ENCODE assay signal across 8 mouse cellular contexts in genomic region chr13:32802259-32803081, GRCm38 (mm10). TPM values are rescaled to one million over a fixed set of nuclear protein-coding genes. Genes with fewer than 3 reads are reported as not detected.
DNase-seq lines count a peak whose midpoint lies in the region; ATAC-seq lines count a peak whose summit lies in the region.

Gene D930007J09Rik, minus strand, starts transcription at chr13:32802849.

- peak within 1 kb of the TSS; percentile 78 for H3K4me2 ChIP-seq in limb, embryonic 15.5 days
- peak within 1 kb of the TSS; percentile 78 for H3K4me2 ChIP-seq in midbrain, embryonic 15.5 days

- WGBS in limb, embryonic 15.5 days = under 1% methylated on average over 95 of the region's 95 CpGs
- WGBS in midbrain, embryonic 15.5 days = under 1% methylated on average over 95 of the region's 95 CpGs

- H3K9ac ChIP-seq in limb, embryonic 15.5 days = peak within 1 kb of the TSS; percentile 84
- peak within 1 kb of the TSS; percentile 73 for H3K9ac ChIP-seq in midbrain, embryonic 15.5 days

- no peaks in the 10 kb centered on the region for H3K9me3 ChIP-seq in limb, embryonic 15.5 days
- H3K9me3 ChIP-seq in midbrain, embryonic 15.5 days = no peaks in the 10 kb centered on the region

- peaks cover 13% of the 10 kb centered on the region for H3K4me1 ChIP-seq in limb, embryonic 15.5 days
- peaks cover 27% of the 10 kb centered on the region for H3K4me1 ChIP-seq in midbrain, embryonic 15.5 days

- peak within 1 kb of the TSS; percentile 86 for H3K27ac ChIP-seq in limb, embryonic 15.5 days
- H3K27ac ChIP-seq in midbrain, embryonic 15.5 days = peak within 1 kb of the TSS; percentile 93

- ATAC-seq in common myeloid progenitor, adult 5-6 weeks (replicated peaks; ENCODE audit: low read depth, poor library complexity, severe bottlenecking) = peak; percentile 18
- ATAC-seq in limb, embryonic 15.5 days (ENCODE audit: insufficient number of reproducible peaks, low FRiP score, low TSS enrichment, low read depth) = peak; percentile 8
- ATAC-seq in midbrain, embryonic 15.5 days (replicated peaks) = peak; percentile 27

- H3K4me3 ChIP-seq in limb, embryonic 15.5 days = peak within 1 kb of the TSS; percentile 83
- H3K4me3 ChIP-seq in midbrain, embryonic 15.5 days = peak within 1 kb of the TSS; percentile 62

- no peaks in the 10 kb centered on the region for H3K27me3 ChIP-seq in limb, embryonic 15.5 days
- no peaks in the 10 kb centered on the region for H3K27me3 ChIP-seq in midbrain, embryonic 15.5 days (replicated peaks)

- peaks cover 18% of the 10 kb centered on the region for H3K36me3 ChIP-seq in limb, embryonic 15.5 days
- peaks cover 12% of the 10 kb centered on the region; the same call in 1 of the 2 replicates for H3K36me3 ChIP-seq in midbrain, embryonic 15.5 days (replicated peaks)

- peak; percentile 96 for DNase-seq in heart, adult 11 months
- no peak for DNase-seq in heart, adult 8-10 months (ENCODE audit: low spot score)
- peak; percentile 42 to 63 for DNase-seq in gastrocnemius, postnatal 4 days (ENCODE audit: low spot score in 2 of 2)
- peak; percentile 19 to 25 for DNase-seq in kidney, adult 8-10 months
- DNase-seq in spleen, postnatal 4 days (ENCODE audit: low spot score in 2 of 2) = peak; percentile 40 to 78

RNA-seq across cellular contexts. Expression of gene D930007J09Rik, which starts in this region (rescaled TPM):
- total RNA-seq in heart, adult 8-10 months (2022) = not detected
- total RNA-seq in common myeloid progenitor, adult 5-6 weeks (2017) = not detected in 2 replicates
- total RNA-seq in gastrocnemius, postnatal 4 days (2021) = under 1 TPM in 1 of 2 experiments, not detected in 1; 0.83 TPM
- polyA plus RNA-seq in limb, embryonic 15.5 days (2015; fragmentation: Nextera tagmentation; extraction: Ambion mirVana) = not detected in 2 replicates
- polyA plus RNA-seq in midbrain, embryonic 15.5 days (2015; fragmentation: Nextera tagmentation; extraction: Ambion mirVana) = not detected in 2 replicates

Comparison
In these comparisons a context has a peak if more than half of its experiments do, and no peak if none do; other contexts are left out.
1. Peak in ATAC-seq in common myeloid progenitor, adult 5-6 weeks; RNA of the gene not detected or under 1 TPM.
2. Peak in DNase-seq in gastrocnemius, postnatal 4 days; RNA of the gene not detected or under 1 TPM.
3. Peak in ATAC-seq, H3K4me3 ChIP-seq, H3K27ac ChIP-seq, H3K9ac ChIP-seq and H3K4me2 ChIP-seq in limb, embryonic 15.5 days; RNA of the gene not detected or under 1 TPM.
4. Peak in ATAC-seq, H3K4me3 ChIP-seq, H3K27ac ChIP-seq, H3K9ac ChIP-seq and H3K4me2 ChIP-seq in midbrain, embryonic 15.5 days; RNA of the gene not detected or under 1 TPM.